Mouse (Mus musculus) left cerebral cortex, postnatal 14 days (tissue): ENCODE data around the gene Ric8b. TPM values are rescaled to one million over a fixed set of nuclear protein-coding genes. Genes with fewer than 3 reads are reported as not detected.

ENCODE experiments used
- DNase-seq, 2 experiments: peaks; one replicate each; pipeline ENCODE4 v3.0.0; 2021 to 2022; ENCODE audit warnings: low spot score in 2 of 2, mixed read lengths in 1 of 2
- intact Hi-C: fragments of 180-260 bp; cut with DNase I; formaldehyde crosslinking; loops from one replicate; pipeline ENCODE4 v1.15.1; 2025
- total RNA-seq, 2 experiments: library from RNA; stranded (reverse); gene quantifications; 2 replicates each; pipeline ENCODE4 v1.2.3; 2021

Gene Ric8b
- total RNA-seq, 2 experiments from 2014 or later: 42.7 to 43.8 TPM

- intact Hi-C loops: no loop called here
- DNase-seq: no peak
These were observed 110.3 kb downstream of the Ric8b start for GRCm38 (mm10) chr10:85027619-85028175.

- intact Hi-C loops: no loop called here
These were observed 117.8 kb downstream of the Ric8b start for GRCm38 (mm10) chr10:85035131-85035725.

GRCm38 (mm10) chr10:85038147-85038546 is 120.7 kb downstream of the Ric8b start:
- no peak for DNase-seq
- intact Hi-C loops: no loop called here

More at GRCm38 (mm10) chr10:85035131-85035725, 117.8 kb downstream of the Ric8b start:
- DNase-seq: no peak

- intact Hi-C loops: no loop called here
These were observed 121.4 kb downstream of the Ric8b start for GRCm38 (mm10) chr10:85038852-85039251.

GRCm38 (mm10) chr10:85044191-85044711 is 126.8 kb downstream of the Ric8b start:
- intact Hi-C loops: loop anchor here (10.0 kb wide), 1 partner anchor 129 kb away; the partner anchor contains the start of gene Ric8b
- no peak for DNase-seq

More at GRCm38 (mm10) chr10:85038852-85039251, 121.4 kb downstream of the Ric8b start:
- DNase-seq: no peak

GRCm38 (mm10) chr10:85044732-85045720 is 127.6 kb downstream of the Ric8b start:
- peak; percentile 43 to 71 for DNase-seq
- intact Hi-C loops: loop anchor here (5.0 to 10.0 kb wide), 2 partner anchors 130 to 528 kb away; partner anchors contain the start of gene Ric8b

GRCm38 (mm10) chr10:85046585-85046984 is 129.2 kb downstream of the Ric8b start:
- DNase-seq: peak; percentile 23 to 53
- intact Hi-C loops: loop anchor here (2.0 to 10.0 kb wide), 3 partner anchors 132 to 529 kb away; partner anchors contain the start of gene Ric8b

- intact Hi-C loops: loop anchor here (5.0 to 10.0 kb wide), 2 partner anchors 133 to 531 kb away; partner anchors contain the start of gene Ric8b
- no peak for DNase-seq
These were observed 130.6 kb downstream of the Ric8b start for GRCm38 (mm10) chr10:85048008-85048407.

GRCm38 (mm10) chr10:85050668-85051208 is 133.3 kb downstream of the Ric8b start:
- no peak for DNase-seq
- intact Hi-C loops: no loop called here

GRCm38 (mm10) chr10:85052451-85052850 is 135.0 kb downstream of the Ric8b start:
- DNase-seq: no peak
- intact Hi-C loops: no loop called here

- intact Hi-C loops: no loop called here
- no peak for DNase-seq
These were observed 137.5 kb downstream of the Ric8b start for GRCm38 (mm10) chr10:85054876-85055275.

Other genes with a start within 250 kb of the Ric8b start
- 1 to 10 TPM; 9.1 to 10.0 TPM for gene Rfx4, start 161.6 kb upstream of the Ric8b start, total RNA-seq
- gene Fhl4, start 184.9 kb downstream of the Ric8b start, total RNA-seq: under 1 TPM; 0.46 to 0.87 TPM
- gene Tmem263, start 185.0 kb downstream of the Ric8b start, total RNA-seq: 10 to 100 TPM; 33.7 to 37.5 TPM
- 10 to 100 TPM; 14.6 to 14.8 TPM for gene Mterf2, start 210.4 kb downstream of the Ric8b start, total RNA-seq